Mouse (Mus musculus) hematopoietic stem cell, adult 5-6 weeks (primary cell): ENCODE data around the gene Vps72. TPM values are rescaled to one million over a fixed set of nuclear protein-coding genes. Genes with fewer than 3 reads are reported as not detected.
"Not testable (repeated sequence)": the region's sequence is repeated elsewhere in the genome, so short reads cannot be mapped to it uniquely, and the experiment has no call there.

Source experiments
- ATAC-seq, 2 experiments: fragments of 125-278 bp in 1 of 2; replicated peaks in 1 of 2; 2 replicates each; pipeline ENCODE4 v1.8.0; 2016 to 2017; ENCODE audit warnings: inconsistent platforms in 2 of 2, mild to moderate bottlenecking in 2 of 2, moderate number of reproducible peaks in 2 of 2, low read depth in 1 of 2, moderate TSS enrichment in 1 of 2; ENCODE audit not compliant: low FRiP score in 2 of 2, poor library complexity in 2 of 2, severe bottlenecking in 2 of 2, insufficient read depth in 1 of 2, low TSS enrichment in 1 of 2
- total RNA-seq: library from RNA; stranded (forward); fragments of 172-1452, 232-1000 nt; gene quantifications from 2 replicates; pipeline ENCODE4 v1.2.3, GENCODE M21; 2017

Gene Vps72
- total RNA-seq, 1 experiment from 2014 or later, result 229 TPM

- no peak for ATAC-seq
Measured at GRCm38 (mm10) chr3:95129226-95129651, 18.4 kb downstream of the Vps72 start.

GRCm38 (mm10) chr3:95130081-95130480, 19.3 kb downstream of the Vps72 start:
- no peak for ATAC-seq

GRCm38 (mm10) chr3:95132389-95132788, 21.6 kb downstream of the Vps72 start:
- ATAC-seq, result not testable (repeated sequence)

- ATAC-seq, result 0 out of 4 replicates have a peak, but pooled peaks of 1 of the 2 experiments have one; percentile 1
Measured at GRCm38 (mm10) chr3:95133176-95133575, 22.4 kb downstream of the Vps72 start.

- ATAC-seq, result peak; percentile 77 to 88
Measured at GRCm38 (mm10) chr3:95133680-95134101, 22.9 kb downstream of the Vps72 start, which contains the start of the genes Scnm1 and Lysmd1. Gene Scnm1, minus strand, starts transcription at chr3:95134011. Gene Lysmd1, plus strand, starts transcription at chr3:95134088.

- 0 out of 4 replicates have a peak, but pooled peaks have one; percentile 2 to 5 for ATAC-seq
Measured at GRCm38 (mm10) chr3:95134133-95134532, 23.3 kb downstream of the Vps72 start.

GRCm38 (mm10) chr3:95135023-95135422, 24.2 kb downstream of the Vps72 start:
- no peak; a peak in 1 of 4 replicates for ATAC-seq

GRCm38 (mm10) chr3:95135433-95136052, 24.7 kb downstream of the Vps72 start:
- peak; percentile 30; a peak in 2 of 4 replicates for ATAC-seq

GRCm38 (mm10) chr3:95136336-95136735, 25.5 kb downstream of the Vps72 start:
- peak in 1 of 2 experiments; percentile 13; a peak in 1 of 4 replicates for ATAC-seq

GRCm38 (mm10) chr3:95139586-95140288, 28.9 kb downstream of the Vps72 start:
- no peak for ATAC-seq

GRCm38 (mm10) chr3:95140289-95140595, 29.4 kb downstream of the Vps72 start:
- no peak for ATAC-seq

GRCm38 (mm10) chr3:95140795-95141194, 30.0 kb downstream of the Vps72 start:
- no peak for ATAC-seq

- peak; percentile 74 to 80 for ATAC-seq
Measured at GRCm38 (mm10) chr3:95141474-95141873, 30.7 kb downstream of the Vps72 start.

- ATAC-seq, result peak; percentile 0 to 55; a peak in 1 of 4 replicates
Measured at GRCm38 (mm10) chr3:95141952-95142616, 31.3 kb downstream of the Vps72 start, which contains the start of gene Tnfaip8l2. Gene Tnfaip8l2, minus strand, starts transcription at chr3:95142360.

- ATAC-seq, result peak; percentile 79
Measured at GRCm38 (mm10) chr3:95142617-95143011, 31.8 kb downstream of the Vps72 start.

- ATAC-seq, result no peak
Measured at GRCm38 (mm10) chr3:95147924-95148323, 37.1 kb downstream of the Vps72 start.

- ATAC-seq, result peak; percentile 73 to 81
Measured at GRCm38 (mm10) chr3:95153874-95154273, 43.1 kb downstream of the Vps72 start.

GRCm38 (mm10) chr3:95159511-95159986, 48.7 kb downstream of the Vps72 start:
- no peak for ATAC-seq
